In genomic region chr7:64155226-64155625, GRCm38 (mm10) we compare ENCODE assay signal across 8 mouse cellular contexts. TPM values are rescaled to one million over a fixed set of nuclear protein-coding genes. Genes with fewer than 3 reads are reported as not detected.
DNase-seq lines count a peak whose midpoint lies in the region; ATAC-seq and TF ChIP-seq lines count a peak whose summit lies in the region.

No protein-coding gene starts in this region.

- H3K4me3 ChIP-seq in embryonic facial prominence, embryonic 12.5 days: no peak overlapping the region
- no peak overlapping the region for H3K4me3 ChIP-seq in embryonic facial prominence, embryonic 10.5 days
- H3K4me3 ChIP-seq in lung, embryonic 14.5 days (ENCODE audit: low read depth, low read length): no peak overlapping the region
- peak overlapping the region; percentile 15; the same call in 1 of the 2 replicates for H3K4me3 ChIP-seq in limb, embryonic 10.5 days
- peak overlapping the region; percentile 10; the same call in 1 of the 2 replicates for H3K4me3 ChIP-seq in neural tube, embryonic 15.5 days (replicated peaks)

- ATAC-seq in embryonic facial prominence, embryonic 12.5 days (ENCODE audit: insufficient number of reproducible peaks, insufficient read depth, low FRiP score, low TSS enrichment): no peak
- no peak; the same call in 1 of the 2 replicates for ATAC-seq in lung, embryonic 14.5 days (ENCODE audit: insufficient read depth)
- ATAC-seq in neural tube, embryonic 15.5 days (ENCODE audit: low FRiP score): 0 out of 2 replicates have a peak, but pooled peaks have one; percentile 12
- no peak for ATAC-seq in megakaryocyte-erythroid progenitor cell, adult 5-6 weeks (replicated peaks; ENCODE audit: low FRiP score, low TSS enrichment, poor library complexity, severe bottlenecking)
- ATAC-seq in erythroid progenitor cell, adult 5-6 weeks (replicated peaks; ENCODE audit: low FRiP score, poor library complexity, severe bottlenecking): no peak

- WGBS in embryonic facial prominence, embryonic 12.5 days: 61% methylated on average over 4 of the region's 4 CpGs
- 65% methylated on average over 4 of the region's 4 CpGs for WGBS in embryonic facial prominence, embryonic 10.5 days
- WGBS in lung, embryonic 14.5 days: 57% methylated on average over 4 of the region's 4 CpGs
- WGBS in limb, embryonic 10.5 days: 73% methylated on average over 4 of the region's 4 CpGs
- WGBS in neural tube, embryonic 15.5 days: 74% methylated on average over 4 of the region's 4 CpGs

- no peak overlapping the region for H3K27ac ChIP-seq in embryonic facial prominence, embryonic 12.5 days
- no peak overlapping the region for H3K27ac ChIP-seq in embryonic facial prominence, embryonic 10.5 days (replicated peaks)
- H3K27ac ChIP-seq in lung, embryonic 14.5 days (ENCODE audit: low read depth): no peak overlapping the region
- H3K27ac ChIP-seq in limb, embryonic 10.5 days: no peak overlapping the region
- H3K27ac ChIP-seq in neural tube, embryonic 15.5 days (replicated peaks): no peak overlapping the region

- H3K9ac ChIP-seq in embryonic facial prominence, embryonic 12.5 days: no peak overlapping the region
- no peak overlapping the region for H3K9ac ChIP-seq in lung, embryonic 14.5 days
- peak overlapping the region; percentile 20; the same call in 1 of the 2 replicates for H3K9ac ChIP-seq in neural tube, embryonic 15.5 days (replicated peaks)

- H3K4me1 ChIP-seq in embryonic facial prominence, embryonic 12.5 days: 0 out of 2 replicates have a peak, but pooled peaks cover 3% of the 10 kb centered on the region
- peaks cover 23% of the 10 kb centered on the region for H3K4me1 ChIP-seq in embryonic facial prominence, embryonic 10.5 days
- H3K4me1 ChIP-seq in lung, embryonic 14.5 days (ENCODE audit: insufficient read depth): no peaks in the 10 kb centered on the region
- H3K4me1 ChIP-seq in limb, embryonic 10.5 days: peaks cover 10% of the 10 kb centered on the region
- peaks cover 29% of the 10 kb centered on the region for H3K4me1 ChIP-seq in neural tube, embryonic 15.5 days

- H3K4me2 ChIP-seq in embryonic facial prominence, embryonic 12.5 days (replicated peaks): peak overlapping the region; percentile 34
- H3K4me2 ChIP-seq in lung, embryonic 14.5 days: peak overlapping the region; percentile 48
- peak overlapping the region; percentile 53 for H3K4me2 ChIP-seq in neural tube, embryonic 15.5 days

- H3K36me3 ChIP-seq in embryonic facial prominence, embryonic 12.5 days: no peaks in the 10 kb centered on the region
- H3K36me3 ChIP-seq in embryonic facial prominence, embryonic 10.5 days (replicated peaks): no peaks in the 10 kb centered on the region
- no peaks in the 10 kb centered on the region for H3K36me3 ChIP-seq in lung, embryonic 14.5 days (ENCODE audit: insufficient read depth)
- H3K36me3 ChIP-seq in limb, embryonic 10.5 days: no peaks in the 10 kb centered on the region
- no peaks in the 10 kb centered on the region for H3K36me3 ChIP-seq in neural tube, embryonic 15.5 days

- no peaks in the 10 kb centered on the region for H3K27me3 ChIP-seq in embryonic facial prominence, embryonic 12.5 days
- no peaks in the 10 kb centered on the region for H3K27me3 ChIP-seq in embryonic facial prominence, embryonic 10.5 days (replicated peaks; ENCODE audit: low read depth, poor library complexity, severe bottlenecking)
- no peaks in the 10 kb centered on the region for H3K27me3 ChIP-seq in lung, embryonic 14.5 days (ENCODE audit: insufficient read depth, low read length)
- H3K27me3 ChIP-seq in limb, embryonic 10.5 days (ENCODE audit: low read depth, poor library complexity, severe bottlenecking): no peaks in the 10 kb centered on the region
- no peaks in the 10 kb centered on the region for H3K27me3 ChIP-seq in neural tube, embryonic 15.5 days (replicated peaks)

- H3K9me3 ChIP-seq in embryonic facial prominence, embryonic 12.5 days: no peaks in the 10 kb centered on the region
- no peaks in the 10 kb centered on the region for H3K9me3 ChIP-seq in embryonic facial prominence, embryonic 10.5 days
- H3K9me3 ChIP-seq in lung, embryonic 14.5 days (ENCODE audit: low read depth, low read length): no peaks in the 10 kb centered on the region
- no peaks in the 10 kb centered on the region for H3K9me3 ChIP-seq in limb, embryonic 10.5 days (replicated peaks)
- no peaks in the 10 kb centered on the region for H3K9me3 ChIP-seq in neural tube, embryonic 15.5 days (replicated peaks)

- DNase-seq in embryonic facial prominence, embryonic 10.5 days (ENCODE audit: low spot score): no peak
- no peak for DNase-seq in lung, embryonic 14.5 days
- no peak for DNase-seq in lung, postnatal 36 days
- DNase-seq in limb, embryonic 10.5 days (ENCODE audit: low spot score): no peak

- no peak for TF ChIP-seq CTCF in lung, embryonic 14.5 days (IDR thresholded peaks at IDR 0.05; ENCODE audit: low read depth)

RNA-seq across cellular contexts. Expression of gene Trpm1, which starts 1.6 kb away (rescaled TPM):
- 7.9 and 20.5 TPM in 2 replicates for polyA plus RNA-seq in embryonic facial prominence, embryonic 12.5 days (2016; fragmentation: Nextera tagmentation; extraction: Ambion mirVana)
- polyA plus RNA-seq in embryonic facial prominence, embryonic 10.5 days (2016; fragmentation: Nextera tagmentation; extraction: Ambion mirVana): 13.0 and 16.0 TPM in 2 replicates
- polyA plus RNA-seq in lung, embryonic 14.5 days (2014; fragmentation: Nextera tagmentation; extraction: Ambion mirVana): not detected in 2 replicates
- polyA plus RNA-seq in limb, embryonic 10.5 days (2016; fragmentation: Nextera tagmentation; extraction: Ambion mirVana): 3.6 TPM in 2 replicates
- 0.50 and 0.61 TPM in 2 replicates for polyA plus RNA-seq in neural tube, embryonic 15.5 days (2015; fragmentation: Nextera tagmentation; extraction: Ambion mirVana)
- total RNA-seq in megakaryocyte-erythroid progenitor cell, adult 5-6 weeks (2014; fragmentation: Nextera tagmentation): 3.1 and 6.3 TPM in 2 replicates
- not detected in 2 replicates for total RNA-seq in megakaryocyte-erythroid progenitor cell, adult 5-6 weeks (2017)
- total RNA-seq in erythroid progenitor cell, adult 5-6 weeks (2015; ENCODE audit: low replicate concordance): not detected in 2 replicates
- not detected in 2 replicates for total RNA-seq in erythroid progenitor cell, adult 5-6 weeks (2017; ENCODE audit: low replicate concordance)

Comparison
In these comparisons a context has a peak if more than half of its experiments do, and no peak if none do; other contexts are left out.
1. H3K4me3 ChIP-seq: peak in limb, embryonic 10.5 days (single experiment) and neural tube, embryonic 15.5 days (single experiment); none in embryonic facial prominence, embryonic 12.5 days (single experiment), embryonic facial prominence, embryonic 10.5 days (single experiment) and lung, embryonic 14.5 days (single experiment).
2. Peak in every context shown above with its lines, with median percentiles within 50 percentile points of each other: H3K4me2 ChIP-seq.